Mouse (Mus musculus) erythroid progenitor cell, adult 5-6 weeks (primary cell): ENCODE measurements around the gene Iqcd. TPM values are rescaled to one million over a fixed set of nuclear protein-coding genes. Genes with fewer than 3 reads are reported as not detected.
A peak's percentile ranks its signal among the peaks of the same experiment; 100 is the strongest.

Source experiments
- ATAC-seq: replicated peaks from 2 replicates; pipeline ENCODE4 v1.8.0; 2016; ENCODE audit warnings: moderate number of reproducible peaks, mild to moderate bottlenecking, moderate TSS enrichment, inconsistent platforms; ENCODE audit not compliant: poor library complexity, low FRiP score, severe bottlenecking
- total RNA-seq, 2 experiments: library from RNA; stranded (forward) in 1 of 2; stranded (reverse) in 1 of 2; fragments of 150-400 nt in 1 of 2; fragments of 186-747, 209-891 nt in 1 of 2; gene quantifications; 2 replicates each; pipeline versions ENCODE4 v1.2.3 to v1.2.4; 2015 to 2017; ENCODE audit warnings: low replicate concordance in 2 of 2

Gene Iqcd
- total RNA-seq, 2 experiments from 2014 or later = 2.5 to 3.3 TPM

DNA sequence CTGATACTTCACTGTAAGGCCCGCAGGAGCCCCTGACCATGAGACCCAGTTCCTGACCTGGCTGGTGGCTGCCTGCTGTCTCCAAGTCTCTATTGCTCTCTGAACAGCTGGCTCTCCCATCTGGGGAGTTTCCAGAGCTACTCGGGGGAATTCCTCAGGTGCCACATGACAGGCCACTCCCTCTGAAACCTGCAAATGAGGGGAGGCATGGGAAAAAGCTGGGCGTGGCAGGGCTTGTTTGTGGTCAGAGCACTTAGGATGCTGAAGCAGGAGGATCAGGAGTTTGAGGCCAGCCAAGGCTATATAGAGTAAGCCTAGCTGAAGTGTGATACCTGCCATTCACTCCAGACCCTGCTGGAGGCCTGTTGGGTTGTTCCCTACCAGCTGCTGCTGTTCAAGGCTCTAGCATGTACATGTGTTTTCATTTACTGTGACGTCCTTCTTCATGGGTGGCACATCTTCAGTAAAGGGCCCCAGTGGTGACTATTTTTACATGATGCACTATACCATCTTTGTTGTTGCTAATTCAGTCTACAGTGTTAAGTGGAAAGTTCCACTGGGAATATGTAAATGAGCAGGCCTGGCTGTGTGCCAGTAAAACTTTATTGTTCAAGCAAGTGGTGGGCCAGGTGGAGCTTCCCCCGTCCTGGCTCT lies 33.5 kb downstream of the Iqcd start:
- no peak for ATAC-seq

DNA sequence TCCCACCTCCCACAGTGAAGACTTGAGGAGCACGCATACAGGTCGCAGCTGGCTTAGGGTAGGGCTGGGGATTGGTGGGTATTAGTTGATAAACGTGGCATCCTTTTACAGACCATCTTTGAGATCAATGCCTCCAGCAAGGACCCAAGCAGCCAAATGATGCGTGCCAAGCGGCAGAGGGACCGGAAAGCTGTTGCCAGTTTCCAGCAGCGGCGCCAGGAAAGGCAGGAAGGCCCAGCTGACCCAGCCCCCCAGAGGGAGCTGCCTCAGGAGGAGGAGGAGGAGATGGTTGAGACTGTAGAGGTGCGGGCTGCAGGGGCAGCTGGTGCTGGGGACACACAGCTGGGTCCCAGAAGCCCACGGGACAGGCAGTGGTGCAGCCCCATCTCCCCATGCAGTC lies 35.6 kb downstream of the Iqcd start:
- ATAC-seq = no peak

DNA sequence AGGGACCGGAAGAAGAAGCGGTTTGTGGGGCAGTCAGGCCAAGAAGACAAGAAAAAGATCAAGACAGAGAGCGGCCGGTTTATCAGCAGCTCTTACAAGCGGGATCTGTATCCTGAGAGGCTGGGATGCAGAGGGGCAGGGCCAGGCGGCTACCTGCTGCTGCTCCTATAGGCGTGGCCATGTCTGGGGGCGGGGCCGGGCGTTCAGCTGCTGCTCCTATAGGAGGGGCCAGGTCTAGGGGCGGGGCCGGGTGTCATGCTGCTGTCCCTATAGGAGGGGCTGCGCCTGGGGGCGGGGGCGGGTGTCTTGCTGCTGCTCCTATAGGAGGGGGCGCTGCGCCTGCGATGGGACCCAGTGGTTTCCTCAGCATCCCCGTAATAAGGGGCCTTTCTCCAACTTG lies 37.6 kb downstream of the Iqcd start:
- ATAC-seq = no peak

DNA sequence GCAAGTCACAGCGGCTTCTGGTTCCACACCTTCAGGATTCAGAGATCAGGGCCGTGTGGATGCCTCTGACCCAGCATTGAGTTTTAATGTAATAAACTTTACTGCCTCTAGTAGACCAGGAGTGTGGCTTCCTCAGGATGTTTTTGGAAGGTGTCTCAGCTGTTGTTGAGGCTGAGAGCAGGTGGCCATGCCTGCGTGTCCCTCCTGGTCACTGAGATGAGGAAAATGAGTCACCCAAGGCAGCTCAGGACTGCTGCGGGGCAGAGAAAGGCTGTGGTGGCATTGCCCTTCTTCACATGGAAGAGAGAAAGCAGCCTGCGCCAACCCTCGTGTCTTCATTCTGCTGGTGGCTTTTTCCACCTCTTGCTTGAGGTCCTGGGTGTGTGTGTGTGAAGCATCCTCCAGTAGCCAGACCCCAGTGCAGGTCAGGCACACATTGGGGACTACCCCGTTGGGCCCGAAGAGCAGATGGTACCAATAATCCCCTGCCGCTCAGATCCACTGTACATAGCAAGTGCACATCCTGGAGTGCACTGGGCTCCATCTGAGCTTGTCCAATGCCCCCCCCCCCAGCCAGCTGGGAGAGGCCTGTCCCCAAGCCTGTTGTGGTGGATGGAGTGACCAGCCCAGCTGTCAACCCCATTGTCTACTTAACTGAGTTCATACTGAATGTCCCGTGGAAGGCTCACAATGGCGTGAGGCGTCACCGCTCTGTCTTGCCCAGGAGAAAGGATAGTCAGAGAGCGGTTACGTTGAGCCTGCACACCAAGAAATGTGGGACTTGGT lies 38.9 kb downstream of the Iqcd start:
- ATAC-seq = no peak

DNA sequence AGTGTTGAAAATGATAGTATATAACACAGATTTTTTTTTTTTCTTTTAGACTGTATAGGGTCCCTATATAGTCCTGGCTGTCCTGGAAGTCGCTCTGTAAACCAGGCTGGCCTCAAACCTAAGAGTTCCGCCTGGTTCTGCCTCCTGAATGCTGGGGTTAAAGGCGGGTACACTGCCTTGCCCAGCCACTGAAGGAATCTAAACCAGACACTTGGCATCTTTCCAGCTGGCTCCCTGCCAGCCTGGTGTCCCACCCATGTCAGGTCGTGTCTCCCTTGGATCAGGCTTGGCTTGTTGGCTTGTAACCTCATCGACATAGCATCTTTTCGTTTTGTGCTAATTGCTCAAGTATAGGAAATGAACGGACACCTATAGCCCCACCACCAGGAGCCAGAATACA lies 39.8 kb downstream of the Iqcd start:
- ATAC-seq = no peak

GRCm38 (mm10) chr5:120631128-120631527 lies 42.3 kb downstream of the Iqcd start:
- ATAC-seq = no peak

- no peak for ATAC-seq
Observed at GRCm38 (mm10) chr5:120631892-120632291, 43.1 kb downstream of the Iqcd start.

- ATAC-seq = no peak
Observed at GRCm38 (mm10) chr5:120634131-120634530, 45.3 kb downstream of the Iqcd start, which contains the start of gene Cfap73. Cfap73 (minus strand) TSS chr5:120634235.

- no peak for ATAC-seq
Observed at GRCm38 (mm10) chr5:120634860-120635259, 46.0 kb downstream of the Iqcd start.

DNA sequence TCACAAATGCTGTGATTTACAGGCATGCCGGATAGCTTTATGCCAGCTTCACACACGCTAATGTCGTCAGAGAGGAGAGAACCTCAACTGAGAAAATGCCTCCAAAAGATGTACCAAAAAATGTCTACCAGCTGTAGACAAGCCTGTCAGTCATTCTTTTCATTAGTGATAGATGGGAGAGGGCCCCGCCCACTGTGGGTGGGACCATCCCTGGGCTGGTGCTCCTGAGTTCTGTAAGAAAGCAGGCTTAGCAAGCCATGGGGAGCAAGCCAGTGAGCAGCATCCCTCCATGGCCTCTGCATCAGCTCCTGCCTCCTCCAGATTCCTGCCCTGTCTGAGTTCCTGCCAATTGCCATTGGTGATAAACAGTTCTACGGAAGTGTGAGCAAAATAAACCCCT lies 46.8 kb downstream of the Iqcd start:
- no peak for ATAC-seq

- no peak for ATAC-seq
Observed at GRCm38 (mm10) chr5:120640094-120640493, 51.3 kb downstream of the Iqcd start.

DNA sequence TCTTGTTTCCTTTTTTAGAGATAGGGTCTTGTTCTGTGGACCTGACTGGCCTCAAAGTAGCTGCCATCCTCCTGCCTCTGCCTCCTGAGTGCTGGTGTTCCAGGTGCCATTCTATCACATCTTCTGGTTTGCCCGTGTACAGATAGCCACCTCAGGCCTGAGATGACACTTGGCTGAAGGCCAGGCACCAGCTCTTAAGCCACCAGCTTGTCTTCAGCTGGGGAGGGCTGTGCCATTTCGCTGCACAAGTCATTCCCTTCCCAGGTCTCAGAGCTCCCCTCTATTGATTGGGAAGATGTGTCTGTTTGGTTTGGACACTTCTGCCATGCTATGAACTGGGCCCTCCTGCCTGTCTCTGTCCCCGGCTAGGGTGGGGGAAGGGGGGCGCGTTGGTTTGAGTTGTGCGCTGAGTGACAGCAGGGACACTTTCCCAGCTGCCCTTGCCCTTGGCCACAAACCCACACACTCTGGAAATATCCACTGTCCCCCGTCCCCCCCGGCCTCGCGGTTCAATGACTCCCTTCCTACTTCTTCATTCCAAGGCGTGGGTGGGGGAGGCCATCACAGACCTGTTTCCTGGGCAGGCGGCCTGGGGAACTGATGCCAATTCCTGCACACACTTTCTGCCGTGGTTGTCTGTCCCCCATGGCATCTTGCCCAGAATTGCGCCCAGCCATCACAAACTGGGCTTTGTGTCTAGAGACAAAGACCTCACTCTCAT lies 54.7 kb downstream of the Iqcd start:
- no peak for ATAC-seq

DNA sequence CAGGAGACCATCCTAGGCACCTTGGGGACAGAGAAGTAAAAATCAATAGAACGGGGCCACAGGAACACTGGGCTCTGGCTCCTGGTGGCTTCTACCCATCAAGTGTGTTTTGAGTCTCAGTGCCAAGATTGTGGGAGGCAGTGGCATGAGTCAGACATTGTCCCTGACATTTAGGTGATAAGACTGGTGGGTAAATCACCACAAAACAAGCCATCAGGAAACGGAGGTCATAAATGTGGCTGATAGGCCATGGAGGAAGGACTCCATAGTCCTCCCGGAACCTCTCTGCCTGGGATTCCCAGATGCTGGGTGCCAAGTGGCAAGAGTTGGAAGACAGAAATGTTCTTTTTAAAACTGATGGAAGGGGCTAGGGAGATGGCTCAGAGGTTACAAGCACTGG lies 55.4 kb downstream of the Iqcd start:
- no peak for ATAC-seq

GRCm38 (mm10) chr5:120645851-120646250 lies 57.0 kb downstream of the Iqcd start:
- ATAC-seq = no peak

DNA sequence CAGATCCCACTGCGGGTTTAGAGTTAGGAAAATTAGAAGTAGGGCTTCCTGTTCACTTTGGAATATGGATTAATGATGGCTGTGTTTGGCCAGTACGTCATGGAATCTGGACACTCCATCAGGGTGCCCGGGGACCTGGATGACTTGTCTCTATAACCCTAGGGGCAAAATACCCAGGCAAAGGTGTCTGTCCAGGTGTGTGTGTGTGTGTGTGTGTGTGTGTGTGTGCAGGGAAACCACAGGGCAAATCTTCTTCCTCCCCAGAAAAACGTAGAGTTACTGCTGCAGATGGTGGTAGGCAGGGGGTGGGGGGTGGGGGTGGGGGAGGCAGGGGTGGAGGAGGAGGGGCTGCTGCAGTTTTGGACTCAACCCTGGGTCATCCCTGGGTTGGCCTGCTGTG lies 58.5 kb downstream of the Iqcd start:
- no peak for ATAC-seq

DNA sequence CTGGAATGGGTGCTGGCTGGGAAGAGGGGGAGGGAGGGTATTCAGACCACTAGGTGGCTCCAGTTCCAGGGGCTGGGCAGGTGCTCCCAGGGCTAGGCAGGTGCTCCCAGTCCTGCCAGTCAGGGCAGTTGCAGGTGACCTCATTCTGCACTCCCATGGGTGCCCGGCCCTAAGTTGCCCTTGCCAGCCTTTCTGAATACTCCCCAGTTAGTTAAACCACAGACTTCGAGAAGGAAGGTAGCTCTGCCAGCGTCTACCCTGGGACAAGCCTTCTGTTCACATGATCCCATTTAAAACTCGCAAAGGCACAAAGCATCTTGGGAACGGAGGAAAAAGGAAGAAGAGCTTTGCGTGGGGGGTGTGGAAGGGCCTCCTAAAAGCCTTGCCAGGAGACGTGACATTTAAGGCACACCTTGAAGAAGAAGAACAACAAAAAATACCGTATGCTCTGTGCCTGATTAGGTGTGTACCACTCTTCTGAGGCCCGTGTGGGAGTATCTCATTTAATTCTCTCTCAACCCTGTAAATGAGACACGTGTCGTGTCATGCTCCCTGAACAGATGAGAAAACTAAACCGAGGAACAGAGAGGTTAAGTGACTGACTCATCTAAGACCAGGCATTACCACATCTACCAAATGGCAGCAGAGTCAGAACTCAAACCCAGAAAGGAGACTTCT lies 59.1 kb downstream of the Iqcd start:
- ATAC-seq = no peak

DNA sequence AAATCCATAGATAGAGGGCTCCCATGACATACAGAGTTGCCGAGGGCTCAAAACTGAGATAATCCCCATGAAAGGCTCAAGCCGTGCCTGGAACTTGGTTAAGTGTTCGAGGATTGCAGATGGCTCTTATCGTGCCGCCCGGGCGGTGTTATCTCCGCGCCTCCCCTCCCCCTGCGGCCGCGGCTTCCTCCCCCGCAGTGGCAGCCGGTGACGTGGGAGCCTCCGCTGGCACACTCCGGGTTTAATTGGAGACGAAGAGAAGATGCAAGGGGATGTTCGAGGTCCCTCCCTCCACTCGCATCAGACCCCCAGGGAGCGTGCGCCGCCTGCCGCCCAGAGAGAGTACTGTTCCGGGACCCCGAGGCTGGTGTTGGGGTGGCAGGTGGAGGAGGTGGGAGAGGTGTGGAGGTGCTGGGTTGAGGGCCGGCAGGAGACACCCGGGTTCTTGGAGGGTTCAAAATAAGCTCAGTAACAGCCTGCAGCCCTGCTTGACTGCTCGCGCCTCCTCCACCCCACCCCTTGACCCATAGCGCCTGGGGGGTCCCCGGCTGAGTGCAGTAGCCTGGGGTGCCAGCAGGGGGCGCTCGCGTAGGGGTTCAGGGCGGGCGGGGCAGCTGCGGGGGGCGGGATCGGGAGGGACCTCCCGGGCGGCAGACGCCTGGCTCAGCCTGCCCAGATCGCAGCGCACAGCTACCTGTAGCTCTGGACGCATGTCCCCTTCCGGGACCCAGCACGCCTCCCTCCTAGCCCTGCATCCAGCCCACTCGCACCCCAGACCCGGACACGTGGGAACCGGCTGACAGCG lies 60.0 kb downstream of the Iqcd start, which contains the start of gene Rasal1:
Gene Rasal1, plus strand, starts transcription at position 244 of the 805 bp plus-strand sequence.
- ATAC-seq = peak; percentile 37

DNA sequence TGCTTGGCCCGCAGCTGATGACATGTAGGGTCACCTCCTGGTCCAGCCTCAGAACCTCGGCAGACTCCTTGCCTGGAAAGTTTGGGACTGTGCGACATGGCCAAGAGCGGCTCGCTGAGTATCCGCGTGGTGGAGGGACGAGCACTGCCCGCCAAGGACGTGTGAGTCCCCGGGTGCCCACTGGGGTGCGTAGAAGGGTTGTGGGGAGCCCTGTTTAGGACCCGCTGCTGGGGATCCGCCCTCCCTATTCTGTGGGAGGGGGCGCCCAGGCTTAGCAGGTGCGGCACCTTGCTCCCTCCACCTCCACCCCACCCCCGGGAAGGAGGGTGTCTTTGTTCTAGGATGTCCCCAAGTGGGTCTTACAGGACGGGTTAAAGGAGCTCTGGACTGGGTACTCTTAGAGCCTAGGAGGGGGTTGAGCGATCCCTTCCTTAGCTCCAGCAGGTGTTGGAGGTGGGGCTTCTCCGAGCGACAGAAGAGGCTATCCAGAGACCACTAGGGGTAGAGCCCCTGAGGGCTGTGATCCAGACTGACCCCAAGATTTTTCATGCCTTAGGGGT lies 60.6 kb downstream of the Iqcd start:
- 0 out of 2 replicates have a peak, but pooled peaks have one; percentile 12 for ATAC-seq

GRCm38 (mm10) chr5:120649938-120650337 lies 61.1 kb downstream of the Iqcd start:
- no peak for ATAC-seq
